Mouse (Mus musculus): ENCODE measurements around the gene Vmn1r31. TPM values are rescaled to one million over a fixed set of nuclear protein-coding genes. Genes with fewer than 3 reads are reported as not detected.

The Vmn1r31 gene
- total RNA-seq (2015) (not detected in 2 replicates), total RNA-seq (2017) (not detected in 2 replicates)

GRCm38 (mm10) chr6:58475230-58475629, at the start of gene Vmn1r31:
Gene Vmn1r31, minus strand, starts transcription at chr6:58475330.
- no peak for ATAC-seq (replicated peaks; ENCODE audit: poor library complexity)

- no peak for ATAC-seq (replicated peaks; ENCODE audit: poor library complexity)
Observed at GRCm38 (mm10) chr6:58443285-58443684, 31.8 kb downstream of the Vmn1r31 start, which contains the start of gene Vmn1r30. Gene Vmn1r30, minus strand, starts transcription at chr6:58443385.

Other genes starting within 250 kb of the Vmn1r31 start
- not detected in 2 replicates for gene Vmn1r28, start 213.3 kb downstream of the Vmn1r31 start, total RNA-seq (2015)
- gene Vmn1r28, start 213.3 kb downstream of the Vmn1r31 start, total RNA-seq (2017): not detected in 2 replicates
- gene Vmn1r29, start 173.8 kb downstream of the Vmn1r31 start, total RNA-seq (2015): not detected in 2 replicates
- gene Vmn1r29, start 173.8 kb downstream of the Vmn1r31 start, total RNA-seq (2017): not detected in 2 replicates
- not detected in 2 replicates for gene Vmn1r30, start 31.9 kb downstream of the Vmn1r31 start, total RNA-seq (2015)
- gene Vmn1r30, start 31.9 kb downstream of the Vmn1r31 start, total RNA-seq (2017): not detected in 2 replicates
- 26.8 and 27.9 TPM in 2 replicates for gene Abcg2, start 109.2 kb upstream of the Vmn1r31 start, total RNA-seq (2015)
- 29.7 and 67.5 TPM in 2 replicates for gene Abcg2, start 109.2 kb upstream of the Vmn1r31 start, total RNA-seq (2017)

Data from megakaryocyte progenitor cell, adult 5-6 weeks (primary cell).